Mouse (Mus musculus): ENCODE measurements at regions not wholly inside any gene's neighbourhood (a gene's known extent, or its start where the extent isn't known, plus 50 kb on each side); places are given as distances from the start of the nearest gene placed in this dataset.

Small RNA genes in the stretch of these regions (microRNA-seq; reads per million reads assigned to microRNA genes)
- gene Gm26474, result 0 reads per million in 2 experiments

Data from layer of hippocampus, postnatal 14 days (tissue).